Mouse (Mus musculus): ENCODE results near the gene Cdh23.
"Not testable (repeated sequence)": the region's sequence is repeated elsewhere in the genome, so short reads cannot be mapped to it uniquely, and the experiment has no call there.

The Cdh23 gene

GRCm38 (mm10) chr10:60696390-60696789 lies at the start of gene Cdh23:
Gene Cdh23 (minus strand): TSS chr10:60696490.
- DNase-seq = no peak

GRCm38 (mm10) chr10:60744543-60745290 lies 48.4 kb upstream of the Cdh23 start:
- DNase-seq = no peak

GRCm38 (mm10) chr10:60743681-60744080 lies 47.4 kb upstream of the Cdh23 start:
- DNase-seq = no peak

GRCm38 (mm10) chr10:60742942-60743341 lies 46.7 kb upstream of the Cdh23 start:
- no peak for DNase-seq

GRCm38 (mm10) chr10:60742296-60742695 lies 46.0 kb upstream of the Cdh23 start:
- not testable (repeated sequence) for DNase-seq

- DNase-seq = no peak
Measured at GRCm38 (mm10) chr10:60741435-60741834, 45.1 kb upstream of the Cdh23 start.

- no peak for DNase-seq
Measured at GRCm38 (mm10) chr10:60739619-60740363, 43.5 kb upstream of the Cdh23 start.

GRCm38 (mm10) chr10:60737886-60738640 lies 41.8 kb upstream of the Cdh23 start:
- DNase-seq = no peak

- no peak for DNase-seq
Measured at GRCm38 (mm10) chr10:60737169-60737728, 41.0 kb upstream of the Cdh23 start.

- DNase-seq = no peak
Measured at GRCm38 (mm10) chr10:60735737-60736136, 39.4 kb upstream of the Cdh23 start.

GRCm38 (mm10) chr10:60733471-60733870 lies 37.2 kb upstream of the Cdh23 start:
- DNase-seq = no peak

GRCm38 (mm10) chr10:60732397-60732861 lies 36.1 kb upstream of the Cdh23 start:
- DNase-seq = peak; percentile 18

- no peak for DNase-seq
Measured at GRCm38 (mm10) chr10:60731742-60732141, 35.5 kb upstream of the Cdh23 start.

- no peak for DNase-seq
Measured at GRCm38 (mm10) chr10:60727301-60727700, 31.0 kb upstream of the Cdh23 start.

- DNase-seq = no peak
Measured at GRCm38 (mm10) chr10:60726896-60727295, 30.6 kb upstream of the Cdh23 start.

- no peak for DNase-seq
Measured at GRCm38 (mm10) chr10:60724496-60724895, 28.2 kb upstream of the Cdh23 start.

GRCm38 (mm10) chr10:60723345-60723744 lies 27.1 kb upstream of the Cdh23 start:
- DNase-seq = no peak

GRCm38 (mm10) chr10:60721640-60722039 lies 25.4 kb upstream of the Cdh23 start:
- DNase-seq = no peak

- no peak for DNase-seq
Measured at GRCm38 (mm10) chr10:60720461-60720860, 24.2 kb upstream of the Cdh23 start.

GRCm38 (mm10) chr10:60718491-60718890 lies 22.2 kb upstream of the Cdh23 start:
- no peak for DNase-seq

GRCm38 (mm10) chr10:60716449-60716848 lies 20.2 kb upstream of the Cdh23 start:
- DNase-seq = no peak

GRCm38 (mm10) chr10:60712299-60712698 lies 16.0 kb upstream of the Cdh23 start:
- DNase-seq = not testable (repeated sequence)

GRCm38 (mm10) chr10:60708837-60709236 lies 12.5 kb upstream of the Cdh23 start:
- no peak for DNase-seq
